Mouse (Mus musculus): ENCODE data around the gene 9130230L23Rik. TPM values are rescaled to one million over a fixed set of nuclear protein-coding genes. Genes with fewer than 3 reads are reported as not detected.

Gene 9130230L23Rik
- polyA plus RNA-seq (2014; fragmentation: Nextera tagmentation; extraction: Ambion mirVana) = 1.4 and 1.9 TPM in 2 replicates

DNA sequence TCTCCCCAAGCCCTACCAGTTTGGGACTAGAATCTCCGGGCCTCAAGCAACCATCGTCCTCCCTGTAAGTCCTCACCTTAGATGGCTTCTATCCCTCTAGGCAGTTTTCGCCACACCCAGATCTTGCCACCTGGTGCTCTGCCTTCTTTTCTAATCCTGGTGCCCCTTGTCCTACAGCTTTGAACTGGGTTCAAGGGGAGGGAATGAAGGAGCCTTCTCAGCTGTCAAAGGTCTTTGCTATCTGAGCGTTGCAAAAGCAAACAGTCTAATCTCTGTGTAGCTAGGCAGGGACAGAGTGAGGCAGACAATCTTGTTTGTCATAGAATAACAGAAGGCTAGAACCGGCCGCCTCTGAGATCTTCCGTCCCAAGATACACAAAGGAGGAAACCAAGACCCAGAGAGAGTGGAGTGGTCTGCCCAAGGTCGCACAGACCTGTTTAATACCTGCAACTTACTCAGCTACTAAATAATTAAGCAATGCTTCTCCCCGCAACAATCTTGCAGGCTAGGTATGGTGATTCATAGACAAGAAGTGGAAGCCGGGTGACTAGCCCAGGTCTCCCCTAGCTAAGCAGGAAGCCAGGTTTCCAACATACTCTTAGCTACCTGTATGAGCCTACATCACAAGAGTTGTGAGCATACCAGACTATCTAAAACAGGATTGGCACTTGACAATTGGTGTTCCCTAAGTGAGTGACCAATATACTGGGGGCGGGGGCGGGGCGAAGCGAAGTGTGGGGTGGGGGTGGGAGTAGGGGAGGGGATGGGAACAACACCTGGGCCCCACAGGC lies at the start of gene 9130230L23Rik:
Gene 9130230L23Rik, minus strand, starts transcription at position 152 of the 792 bp plus-strand sequence.
- no peaks in the 10 kb centered on the region for H3K36me3 ChIP-seq (ENCODE audit: control insufficient read depth, insufficient read depth, low read length)
- peak within 1 kb of the TSS; percentile 83 for H3K27ac ChIP-seq (ENCODE audit: low read depth)
- no peaks in the 10 kb centered on the region for H3K9me3 ChIP-seq (ENCODE audit: control insufficient read depth, low read length)
- WGBS = 64% methylated on average over 14 of the region's 14 CpGs
- H3K4me1 ChIP-seq (replicated peaks; ENCODE audit: control insufficient read depth, insufficient read depth, low read length) = 0 out of 2 replicates have a peak, but pooled peaks cover 10% of the 10 kb centered on the region
- DNase-seq (ENCODE audit: low spot score) (peak; percentile 75), ATAC-seq (replicated peaks; ENCODE audit: low FRiP score, low TSS enrichment, low read depth) (peak; percentile 82)
- H3K4me3 ChIP-seq (ENCODE audit: low read depth, low read length) = no peak within 1 kb of the TSS
- no peaks in the 10 kb centered on the region for H3K27me3 ChIP-seq (replicated peaks; ENCODE audit: control insufficient read depth, insufficient read depth, low read length)
- H3K4me2 ChIP-seq (ENCODE audit: low read length) = peak within 1 kb of the TSS; percentile 23; the same call in 1 of the 2 replicates
- no peak within 1 kb of the TSS for H3K9ac ChIP-seq (ENCODE audit: low read length)

DNA sequence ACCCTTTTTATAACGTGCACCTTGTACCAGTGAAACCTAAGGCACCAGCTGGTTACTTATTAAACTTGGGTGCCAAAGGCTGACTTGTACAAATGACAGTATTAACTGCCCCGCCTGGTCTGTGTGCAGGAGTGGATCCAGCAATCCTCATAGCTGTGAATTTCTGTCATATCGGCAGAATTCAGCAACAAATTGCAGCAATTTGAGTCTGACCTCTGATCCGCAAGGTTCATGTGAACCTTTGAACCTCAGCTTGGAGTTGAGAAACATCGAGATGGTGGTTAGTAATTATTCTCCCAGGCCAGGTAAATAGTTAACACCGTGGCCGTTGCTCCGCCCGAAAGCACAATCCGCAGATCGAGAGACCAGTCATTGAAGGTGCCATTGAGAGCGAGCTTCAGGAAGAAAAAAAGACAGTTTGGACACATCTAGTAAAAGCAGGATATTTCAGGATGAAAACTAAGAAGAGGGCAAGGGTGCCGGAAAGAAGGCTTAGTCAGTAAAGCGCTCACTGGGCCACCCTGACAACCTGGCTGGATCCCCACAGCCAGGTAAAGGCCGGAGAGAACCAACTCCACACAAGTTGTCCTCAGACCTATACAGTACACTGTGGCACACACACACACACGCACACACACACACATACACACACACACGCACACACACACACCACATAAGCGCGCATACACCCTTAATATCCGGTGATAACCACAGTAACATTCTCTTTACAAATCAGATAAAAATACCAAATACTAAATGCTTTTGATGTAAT lies 48.9 kb upstream of the 9130230L23Rik start:
- peak; percentile 69 for DNase-seq (ENCODE audit: low spot score)
- Histone ChIP-seq H3K4me1 (replicated peaks; ENCODE audit: control insufficient read depth, insufficient read depth, low read length) (no peaks in the 10 kb centered on the region), H3K9me3 (ENCODE audit: control insufficient read depth, low read length) (no peaks in the 10 kb centered on the region), H3K36me3 (ENCODE audit: control insufficient read depth, insufficient read depth, low read length) (no peaks in the 10 kb centered on the region), H3K4me3 (ENCODE audit: low read depth, low read length) (peak overlapping the region; percentile 37), H3K4me2 (ENCODE audit: low read length) (peak overlapping the region; percentile 37), H3K27me3 (replicated peaks; ENCODE audit: control insufficient read depth, insufficient read depth, low read length) (no peaks in the 10 kb centered on the region), H3K9ac (ENCODE audit: low read length) (peak overlapping the region; percentile 46), H3K27ac (ENCODE audit: low read depth) (peak overlapping the region; percentile 51)
- ATAC-seq (replicated peaks; ENCODE audit: low FRiP score, low TSS enrichment, low read depth) = peak; percentile 86
- WGBS = 68% methylated on average over 20 of the region's 20 CpGs

DNA sequence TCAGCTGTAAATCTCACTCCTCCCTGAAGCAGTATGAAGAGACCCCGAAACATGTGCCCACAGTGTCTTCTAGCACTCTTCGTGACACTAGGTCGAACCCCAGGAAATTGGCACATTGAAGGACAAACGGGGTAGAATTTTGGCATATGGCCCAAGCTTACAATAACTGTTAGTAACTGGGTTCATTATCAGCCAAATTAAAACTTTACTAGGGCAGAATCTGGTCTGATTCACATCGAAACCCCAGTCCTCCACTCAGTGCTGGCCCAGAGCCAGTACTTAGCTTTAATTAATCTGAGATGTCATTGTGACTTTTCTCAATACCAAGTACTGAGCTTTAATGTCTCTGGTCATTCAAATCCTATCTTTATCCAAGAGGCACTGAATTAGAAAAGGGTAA lies 46.8 kb upstream of the 9130230L23Rik start:
- Histone ChIP-seq H3K27ac (ENCODE audit: low read depth) (no peak overlapping the region), H3K4me2 (ENCODE audit: low read length) (no peak overlapping the region), H3K9me3 (ENCODE audit: control insufficient read depth, low read length) (no peaks in the 10 kb centered on the region), H3K4me1 (replicated peaks; ENCODE audit: control insufficient read depth, insufficient read depth, low read length) (no peaks in the 10 kb centered on the region), H3K9ac (ENCODE audit: low read length) (no peak overlapping the region), H3K4me3 (ENCODE audit: low read depth, low read length) (no peak overlapping the region), H3K27me3 (replicated peaks; ENCODE audit: control insufficient read depth, insufficient read depth, low read length) (no peaks in the 10 kb centered on the region), H3K36me3 (ENCODE audit: control insufficient read depth, insufficient read depth, low read length) (no peaks in the 10 kb centered on the region)
- WGBS = 73% methylated on average over 5 of the region's 5 CpGs
- ATAC-seq (replicated peaks; ENCODE audit: low FRiP score, low TSS enrichment, low read depth) (no peak), DNase-seq (ENCODE audit: low spot score) (no peak)

DNA sequence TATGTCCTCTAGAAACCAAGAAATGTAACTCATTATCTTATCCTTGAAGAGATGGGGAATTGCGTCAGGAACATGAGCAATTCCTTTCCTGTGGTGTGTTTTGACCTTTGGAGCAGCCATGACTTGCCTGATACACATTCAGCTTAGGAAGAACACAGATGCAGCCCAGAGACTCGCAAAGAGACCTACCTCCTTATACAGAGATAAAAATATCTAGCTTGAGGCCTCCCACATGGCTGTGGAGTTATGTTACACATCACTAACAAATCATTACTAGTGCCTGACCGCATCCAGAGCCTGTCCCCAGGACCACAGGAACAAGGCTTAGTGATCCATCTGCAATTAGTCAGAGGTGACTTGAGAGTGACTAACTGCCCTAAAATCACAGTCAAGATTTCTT lies 42.3 kb upstream of the 9130230L23Rik start:
- Histone ChIP-seq H3K27ac (ENCODE audit: low read depth) (no peak overlapping the region), H3K4me1 (replicated peaks; ENCODE audit: control insufficient read depth, insufficient read depth, low read length) (no peaks in the 10 kb centered on the region), H3K4me2 (ENCODE audit: low read length) (no peak overlapping the region), H3K9me3 (ENCODE audit: control insufficient read depth, low read length) (no peaks in the 10 kb centered on the region), H3K36me3 (ENCODE audit: control insufficient read depth, insufficient read depth, low read length) (no peaks in the 10 kb centered on the region), H3K9ac (ENCODE audit: low read length) (no peak overlapping the region), H3K27me3 (replicated peaks; ENCODE audit: control insufficient read depth, insufficient read depth, low read length) (no peaks in the 10 kb centered on the region), H3K4me3 (ENCODE audit: low read depth, low read length) (no peak overlapping the region)
- ATAC-seq (replicated peaks; ENCODE audit: low FRiP score, low TSS enrichment, low read depth) (no peak), DNase-seq (ENCODE audit: low spot score) (no peak)
- 60% methylated on average over 3 of the region's 3 CpGs for WGBS

DNA sequence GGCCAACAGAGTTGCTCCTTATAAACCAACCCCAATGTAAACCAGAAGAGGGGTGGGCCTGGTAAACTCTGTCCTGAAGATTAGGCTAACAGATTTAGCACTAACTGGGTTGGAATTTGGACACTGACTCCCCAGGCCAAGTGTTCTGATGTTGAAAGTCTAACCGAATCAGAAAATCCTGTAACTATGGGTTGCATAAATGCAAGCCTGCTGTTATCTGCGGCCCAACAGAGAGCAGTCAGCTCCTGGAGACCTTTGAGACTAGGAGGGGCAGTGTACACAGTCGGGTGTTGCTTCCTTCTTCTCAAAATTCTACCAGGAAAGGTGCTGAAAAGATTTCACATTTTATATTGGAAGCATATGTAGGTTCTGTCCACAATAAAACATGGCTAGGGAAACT lies 39.8 kb upstream of the 9130230L23Rik start:
- Histone ChIP-seq H3K4me2 (ENCODE audit: low read length) (0 out of 2 replicates have a peak overlapping the region, but pooled peaks have one; percentile 5), H3K4me3 (ENCODE audit: low read depth, low read length) (no peak overlapping the region), H3K4me1 (replicated peaks; ENCODE audit: control insufficient read depth, insufficient read depth, low read length) (no peaks in the 10 kb centered on the region), H3K9ac (ENCODE audit: low read length) (no peak overlapping the region), H3K27ac (ENCODE audit: low read depth) (peak overlapping the region; percentile 59; the same call in 1 of the 2 replicates), H3K9me3 (ENCODE audit: control insufficient read depth, low read length) (no peaks in the 10 kb centered on the region), H3K36me3 (ENCODE audit: control insufficient read depth, insufficient read depth, low read length) (no peaks in the 10 kb centered on the region), H3K27me3 (replicated peaks; ENCODE audit: control insufficient read depth, insufficient read depth, low read length) (no peaks in the 10 kb centered on the region)
- DNase-seq (ENCODE audit: low spot score) (no peak), ATAC-seq (replicated peaks; ENCODE audit: low FRiP score, low TSS enrichment, low read depth) (no peak; the same call in 1 of the 2 replicates)
- 68% methylated on average over 3 of the region's 3 CpGs for WGBS

DNA sequence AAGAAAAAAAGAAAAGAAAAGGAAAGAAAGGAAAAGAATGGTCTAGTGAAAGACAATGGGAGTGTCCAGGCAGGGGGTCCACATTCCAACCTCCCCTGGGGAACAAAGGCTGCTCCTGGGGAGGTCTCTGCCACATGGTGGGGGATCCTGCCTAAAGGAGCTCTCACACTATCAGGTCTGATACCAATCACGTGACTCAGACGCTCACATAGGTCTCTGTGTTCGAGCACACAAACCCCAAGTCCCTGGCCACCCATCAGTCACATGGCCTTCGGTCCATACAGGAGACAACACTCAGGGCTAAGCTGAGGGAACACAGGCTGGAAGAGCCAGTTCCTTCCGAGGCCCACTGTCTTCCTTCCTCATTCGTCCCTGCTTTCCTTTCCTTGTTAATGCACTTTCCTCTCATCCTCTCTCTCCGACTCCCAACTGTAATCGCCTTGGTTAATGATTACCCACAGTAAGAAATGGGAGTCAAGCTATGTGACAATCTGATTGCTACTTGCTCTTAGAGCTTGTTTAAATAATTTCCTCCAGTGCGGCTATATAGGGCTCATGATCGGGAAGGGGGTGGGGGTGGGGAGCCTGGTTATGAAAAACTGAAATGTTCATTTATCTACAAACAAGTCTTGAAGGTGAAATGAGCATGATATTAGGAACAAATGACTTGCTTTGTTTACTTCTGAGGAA lies 38.7 kb upstream of the 9130230L23Rik start:
- 47% methylated on average over 10 of the region's 10 CpGs for WGBS
- DNase-seq (ENCODE audit: low spot score) (peak; percentile 63), ATAC-seq (replicated peaks; ENCODE audit: low FRiP score, low TSS enrichment, low read depth) (peak; percentile 73)
- no peaks in the 10 kb centered on the region for H3K27me3 ChIP-seq (replicated peaks; ENCODE audit: control insufficient read depth, insufficient read depth, low read length)
- H3K4me2 ChIP-seq (ENCODE audit: low read length) = 0 out of 2 replicates have a peak overlapping the region, but pooled peaks have one; percentile 5
- no peak overlapping the region for H3K4me3 ChIP-seq (ENCODE audit: low read depth, low read length)
- no peak overlapping the region for H3K9ac ChIP-seq (ENCODE audit: low read length)
- no peaks in the 10 kb centered on the region for H3K36me3 ChIP-seq (ENCODE audit: control insufficient read depth, insufficient read depth, low read length)
- H3K9me3 ChIP-seq (ENCODE audit: control insufficient read depth, low read length) = no peaks in the 10 kb centered on the region
- H3K4me1 ChIP-seq (replicated peaks; ENCODE audit: control insufficient read depth, insufficient read depth, low read length) = no peaks in the 10 kb centered on the region
- H3K27ac ChIP-seq (ENCODE audit: low read depth) = peak overlapping the region; percentile 59; the same call in 1 of the 2 replicates

DNA sequence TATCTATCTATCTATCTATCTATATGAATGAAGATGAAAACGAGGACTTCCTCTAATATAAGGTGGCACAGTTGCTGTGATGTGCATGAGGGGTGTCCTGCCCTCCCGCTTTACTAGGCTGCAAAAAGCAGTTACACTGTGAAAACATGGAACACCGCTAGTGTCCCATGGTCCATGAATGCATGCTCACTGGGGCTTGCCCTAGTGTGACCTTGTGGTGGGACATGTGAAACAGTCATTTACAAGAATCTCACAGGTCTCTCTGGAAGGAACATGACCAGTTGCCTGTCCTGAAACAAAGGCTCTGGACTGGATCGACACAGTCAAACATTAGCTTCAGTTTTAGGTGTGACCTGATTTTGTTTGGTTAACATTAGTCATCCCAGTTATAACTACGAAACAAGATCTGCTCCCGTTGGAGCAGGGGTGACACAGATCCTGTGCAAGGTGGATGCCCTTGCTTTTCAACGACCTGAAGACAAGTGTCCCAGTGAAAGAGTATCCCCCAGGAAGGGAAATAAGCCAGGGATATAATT lies 36.7 kb upstream of the 9130230L23Rik start:
- Histone ChIP-seq H3K9ac (ENCODE audit: low read length) (no peak overlapping the region), H3K36me3 (ENCODE audit: control insufficient read depth, insufficient read depth, low read length) (no peaks in the 10 kb centered on the region), H3K4me2 (ENCODE audit: low read length) (no peak overlapping the region), H3K27me3 (replicated peaks; ENCODE audit: control insufficient read depth, insufficient read depth, low read length) (no peaks in the 10 kb centered on the region), H3K9me3 (ENCODE audit: control insufficient read depth, low read length) (no peaks in the 10 kb centered on the region), H3K4me1 (replicated peaks; ENCODE audit: control insufficient read depth, insufficient read depth, low read length) (peaks cover 10% of the 10 kb centered on the region; the same call in 1 of the 2 replicates), H3K4me3 (ENCODE audit: low read depth, low read length) (no peak overlapping the region), H3K27ac (ENCODE audit: low read depth) (no peak overlapping the region)
- 78% methylated on average over 7 of the region's 7 CpGs for WGBS
- ATAC-seq (replicated peaks; ENCODE audit: low FRiP score, low TSS enrichment, low read depth) (no peak), DNase-seq (ENCODE audit: low spot score) (no peak)

DNA sequence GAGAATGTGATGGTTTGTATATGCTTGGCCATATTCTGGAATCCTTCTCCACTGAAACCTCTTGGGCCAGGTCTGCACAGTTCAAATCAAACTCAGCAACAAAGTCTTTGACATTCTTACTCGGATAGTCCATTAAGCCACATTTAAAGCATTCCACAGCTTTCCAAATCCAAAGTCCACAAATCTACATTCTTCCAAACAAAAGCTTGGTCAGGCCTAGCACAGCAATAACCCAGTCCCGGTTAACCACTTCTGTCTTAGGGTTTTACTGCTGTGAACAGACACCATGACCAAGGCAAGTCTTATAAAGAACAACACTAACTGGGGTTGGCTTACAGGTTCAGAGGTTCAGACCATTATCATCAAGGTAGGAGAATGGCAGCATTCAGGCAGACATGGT lies 35.7 kb upstream of the 9130230L23Rik start:
- H3K4me1 ChIP-seq (replicated peaks; ENCODE audit: control insufficient read depth, insufficient read depth, low read length) = peaks cover 10% of the 10 kb centered on the region; the same call in 1 of the 2 replicates
- DNase-seq (ENCODE audit: low spot score) (no peak), ATAC-seq (replicated peaks; ENCODE audit: low FRiP score, low TSS enrichment, low read depth) (no peak)
- no peaks in the 10 kb centered on the region for H3K9me3 ChIP-seq (ENCODE audit: control insufficient read depth, low read length)
- no peak overlapping the region for H3K9ac ChIP-seq (ENCODE audit: low read length)
- no peaks in the 10 kb centered on the region for H3K36me3 ChIP-seq (ENCODE audit: control insufficient read depth, insufficient read depth, low read length)
- no peak overlapping the region for H3K4me2 ChIP-seq (ENCODE audit: low read length)
- no peak overlapping the region for H3K4me3 ChIP-seq (ENCODE audit: low read depth, low read length)
- 81% methylated on average over 2 of the region's 2 CpGs for WGBS
- H3K27ac ChIP-seq (ENCODE audit: low read depth) = no peak overlapping the region
- H3K27me3 ChIP-seq (replicated peaks; ENCODE audit: control insufficient read depth, insufficient read depth, low read length) = no peaks in the 10 kb centered on the region
